Mouse (Mus musculus): ENCODE results near the gene Otop1.

DNA sequence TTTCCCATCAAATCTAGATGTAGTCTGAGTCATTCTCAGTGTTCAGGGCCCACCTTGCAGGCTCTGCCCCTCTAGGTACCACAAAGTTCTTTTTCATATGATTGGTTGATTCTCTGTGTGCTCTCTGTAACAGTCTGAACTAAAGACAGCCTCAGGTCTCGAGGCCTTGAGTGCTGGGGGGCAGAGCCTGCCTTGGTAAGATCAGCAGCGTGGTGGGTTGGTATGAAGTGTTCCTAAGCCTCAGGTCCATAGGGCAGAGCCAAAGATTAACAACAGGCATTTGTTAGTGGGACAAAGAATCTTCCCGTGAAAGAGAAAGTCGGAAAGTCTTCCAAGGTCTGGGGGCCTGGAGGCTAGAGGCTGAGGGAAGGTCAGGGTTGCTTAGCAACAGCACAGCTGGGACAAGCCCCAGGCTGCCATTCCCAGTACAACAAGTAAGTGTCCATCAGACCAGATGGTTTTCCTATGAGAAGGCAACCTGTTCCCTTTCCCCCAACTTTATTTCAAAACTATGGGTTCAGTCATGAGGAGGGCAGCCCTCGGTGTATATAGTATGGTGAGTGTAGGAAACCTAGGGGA lies 74.7 kb downstream of the Otop1 start:
- TF ChIP-seq CTCF (conservative IDR thresholded peaks at IDR 0.05; ENCODE audit: low read length) (no peak), NANOG (IDR thresholded peaks at IDR 0.05; ENCODE audit: borderline replicate concordance, low read length) (no peak), POU5F1 (IDR thresholded peaks at IDR 0.05; ENCODE audit: borderline replicate concordance, low read length) (no peak)

All from E14TG2a.4 (cell line).